Mouse (Mus musculus) megakaryocyte, embryonic 14.5 days (primary cell): Measurements from ENCODE around the gene Olfr1412.

Source experiments
- FLI1 ChIP-seq: IDR thresholded peaks from 2 replicates; pipeline ENCODE4 v1.6.1; 2012; ENCODE audit warnings: low read length, inconsistent platforms, mixed read lengths
- GATA1 ChIP-seq: IDR thresholded peaks from 3 replicates; pipeline ENCODE4 v1.6.1; 2012; ENCODE audit warnings: mixed read lengths, low read length, inconsistent platforms, borderline replicate concordance

GRCm38 (mm10) chr1:92613175-92613574 is 27.6 kb downstream of the Olfr1412 start:
- TF ChIP-seq GATA1 (no peak), FLI1 (no peak)
